Mouse (Mus musculus): ENCODE results near the gene Clgn. TPM values are rescaled to one million over a fixed set of nuclear protein-coding genes. Genes with fewer than 3 reads are reported as not detected.

The Clgn gene
- polyA plus RNA-seq, 1 experiment from 2014 or later: 6.1 TPM

DNA sequence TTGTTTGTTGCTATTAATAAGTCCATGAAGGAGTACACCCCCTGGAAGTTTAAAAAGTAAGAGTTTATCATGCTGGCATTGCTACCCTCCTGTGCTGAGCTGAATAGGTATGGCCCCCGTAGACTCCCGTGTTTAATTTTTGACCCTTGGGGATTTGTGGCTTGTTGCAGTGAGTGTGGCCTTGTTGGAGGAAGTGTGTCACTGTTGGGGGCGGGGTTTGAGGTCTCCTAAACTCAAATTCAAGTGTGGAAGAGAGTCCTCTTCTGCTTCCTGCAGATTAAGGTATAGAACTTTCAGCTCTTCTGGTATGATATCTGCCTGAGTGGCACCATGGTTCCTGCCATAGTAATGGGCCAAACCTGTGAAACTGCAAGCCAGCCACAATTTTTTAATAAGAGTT is 69.9 kb downstream of the Clgn start:
- WGBS: 75% methylated on average over 3 of the region's 3 CpGs
- Histone ChIP-seq H3K27ac (ENCODE audit: low read depth, low read length) (no peak overlapping the region), H3K27me3 (ENCODE audit: control insufficient read depth, insufficient read depth, low read length) (no peaks in the 10 kb centered on the region), H3K9me3 (ENCODE audit: control insufficient read depth, low read length) (no peaks in the 10 kb centered on the region), H3K36me3 (ENCODE audit: control insufficient read depth, insufficient read depth, low read length) (no peaks in the 10 kb centered on the region), H3K4me3 (ENCODE audit: low read depth, low read length) (no peak overlapping the region), H3K9ac (ENCODE audit: low read length) (no peak overlapping the region), H3K4me1 (ENCODE audit: control insufficient read depth, insufficient read depth, low read length) (no peaks in the 10 kb centered on the region), H3K4me2 (no peak overlapping the region)
- DNase-seq (ENCODE audit: low spot score, missing footprints) (no peak), ATAC-seq (ENCODE audit: low FRiP score) (no peak)

Other genes starting within 250 kb of the Clgn start
- 11.3 and 11.8 TPM in 2 replicates for gene Tbc1d9, start 224.5 kb upstream of the Clgn start, polyA plus RNA-seq (2014; fragmentation: Nextera tagmentation; extraction: Ambion mirVana)
- gene Gm10645, start 223.7 kb upstream of the Clgn start, polyA plus RNA-seq (2014; fragmentation: Nextera tagmentation; extraction: Ambion mirVana): 5.8 and 6.6 TPM in 2 replicates
- gene Ucp1, start 99.5 kb upstream of the Clgn start, polyA plus RNA-seq (2014; fragmentation: Nextera tagmentation; extraction: Ambion mirVana): 0.08 TPM in 1 of 2 replicates, not detected in the other
- gene Elmod2, start 57.4 kb upstream of the Clgn start, polyA plus RNA-seq (2014; fragmentation: Nextera tagmentation; extraction: Ambion mirVana): 28.9 and 29.8 TPM in 2 replicates
- not detected in 2 replicates for gene Mgat4d, start 41.4 kb upstream of the Clgn start, polyA plus RNA-seq (2014; fragmentation: Nextera tagmentation; extraction: Ambion mirVana)
- 199 and 213 TPM in 2 replicates for gene Scoc, start 68.5 kb downstream of the Clgn start, polyA plus RNA-seq (2014; fragmentation: Nextera tagmentation; extraction: Ambion mirVana)
- gene Olfr370, start 145.9 kb downstream of the Clgn start, polyA plus RNA-seq (2014; fragmentation: Nextera tagmentation; extraction: Ambion mirVana): not detected in 2 replicates
- 351 and 359 TPM in 2 replicates for gene Ndufb7, start 176.8 kb downstream of the Clgn start, polyA plus RNA-seq (2014; fragmentation: Nextera tagmentation; extraction: Ambion mirVana)
- gene Tecr, start 218.1 kb downstream of the Clgn start, polyA plus RNA-seq (2014; fragmentation: Nextera tagmentation; extraction: Ambion mirVana): 680 and 686 TPM in 2 replicates
- gene Dnajb1, start 218.3 kb downstream of the Clgn start, polyA plus RNA-seq (2014; fragmentation: Nextera tagmentation; extraction: Ambion mirVana): 61.1 and 71.3 TPM in 2 replicates

All from midbrain, embryonic 11.5 days (tissue).